17 mouse cellular contexts compared by ENCODE assay signal in genomic region chr3:55686993-55687392, GRCm38 (mm10).
DNase-seq lines count a peak whose midpoint lies in the region; ATAC-seq lines count a peak whose summit lies in the region.
"Had no signal": no experiment of that assay in that cellular context is flagged by ENCODE, and none has a peak within 500 bp of the region (broad histone marks: within the 10 kb centered on the region; RNA-seq: fewer than 3 reads in every experiment).

No protein-coding gene starts in this region.

- H3K9ac ChIP-seq in midbrain, embryonic 13.5 days (replicated peaks) = no peak overlapping the region
- H3K9ac ChIP-seq in midbrain, embryonic 11.5 days (ENCODE audit: low read length) = no peak overlapping the region
- no peak overlapping the region for H3K9ac ChIP-seq in hindbrain, embryonic 12.5 days
- H3K9ac ChIP-seq in neural tube, embryonic 15.5 days (replicated peaks) = no peak overlapping the region
- H3K9ac ChIP-seq: liver, embryonic 15.5 days had no signal

- H3K4me3 ChIP-seq in midbrain, embryonic 13.5 days (replicated peaks) = no peak overlapping the region
- H3K4me3 ChIP-seq in midbrain, embryonic 11.5 days (ENCODE audit: low read depth, low read length) = no peak overlapping the region
- no peak overlapping the region for H3K4me3 ChIP-seq in hindbrain, embryonic 12.5 days
- no peak overlapping the region for H3K4me3 ChIP-seq in limb, embryonic 10.5 days
- no peak overlapping the region for H3K4me3 ChIP-seq in neural tube, embryonic 15.5 days (replicated peaks)
- H3K4me3 ChIP-seq: liver, embryonic 15.5 days had no signal

- H3K36me3 ChIP-seq in midbrain, embryonic 13.5 days = peaks cover 12% of the 10 kb centered on the region; the same call in 1 of the 2 replicates
- H3K36me3 ChIP-seq in midbrain, embryonic 11.5 days (ENCODE audit: control insufficient read depth, insufficient read depth, low read length) = no peaks in the 10 kb centered on the region
- H3K36me3 ChIP-seq in hindbrain, embryonic 12.5 days = no peaks in the 10 kb centered on the region
- no peaks in the 10 kb centered on the region for H3K36me3 ChIP-seq in limb, embryonic 10.5 days
- H3K36me3 ChIP-seq in neural tube, embryonic 15.5 days = peaks cover 5% of the 10 kb centered on the region; the same call in 1 of the 2 replicates
- H3K36me3 ChIP-seq: liver, embryonic 15.5 days had no signal

- no peaks in the 10 kb centered on the region for H3K27me3 ChIP-seq in midbrain, embryonic 13.5 days
- H3K27me3 ChIP-seq in midbrain, embryonic 11.5 days (ENCODE audit: control insufficient read depth, insufficient read depth, low read length) = no peaks in the 10 kb centered on the region
- no peaks in the 10 kb centered on the region for H3K27me3 ChIP-seq in hindbrain, embryonic 12.5 days
- no peaks in the 10 kb centered on the region for H3K27me3 ChIP-seq in limb, embryonic 10.5 days (ENCODE audit: low read depth, poor library complexity, severe bottlenecking)
- no peaks in the 10 kb centered on the region for H3K27me3 ChIP-seq in neural tube, embryonic 15.5 days (replicated peaks)
- H3K27me3 ChIP-seq: liver, embryonic 15.5 days; Patski had no signal

- H3K4me1 ChIP-seq in midbrain, embryonic 13.5 days (replicated peaks) = peaks cover 54% of the 10 kb centered on the region
- peaks cover 4% of the 10 kb centered on the region; the same call in 1 of the 2 replicates for H3K4me1 ChIP-seq in midbrain, embryonic 11.5 days (ENCODE audit: control insufficient read depth, insufficient read depth, low read length)
- H3K4me1 ChIP-seq in hindbrain, embryonic 12.5 days = peaks cover 30% of the 10 kb centered on the region
- peaks cover 62% of the 10 kb centered on the region for H3K4me1 ChIP-seq in limb, embryonic 10.5 days
- peaks cover 37% of the 10 kb centered on the region for H3K4me1 ChIP-seq in neural tube, embryonic 15.5 days
- H3K4me1 ChIP-seq: liver, embryonic 15.5 days had no signal

- ATAC-seq in midbrain, embryonic 13.5 days = peak; percentile 63
- no peak for ATAC-seq in midbrain, embryonic 11.5 days (ENCODE audit: low FRiP score)
- no peak for ATAC-seq in hindbrain, embryonic 12.5 days (ENCODE audit: low FRiP score)
- no peak for ATAC-seq in neural tube, embryonic 15.5 days (ENCODE audit: low FRiP score)
- ATAC-seq: lung, postnatal 0 days; Patski had no signal

- no peak for DNase-seq in midbrain, embryonic 11.5 days (ENCODE audit: low spot score, missing footprints)
- DNase-seq in limb, embryonic 10.5 days (ENCODE audit: low spot score) = no peak
- DNase-seq in kidney, adult 11 months = no peak
- DNase-seq in MN1 (ENCODE audit: low spot score) = no peak
- DNase-seq: adrenal gland, adult 8-10 months; cerebellum, adult 9-11 months; gastrocnemius, postnatal 25 days; kidney, adult 18-20 months; kidney, postnatal 10 days; spleen, adult 18-20 months; thymus, postnatal 4 days had no signal

- WGBS in midbrain, embryonic 13.5 days = 54% methylated on average over 6 of the region's 6 CpGs
- 88% methylated on average over 6 of the region's 6 CpGs for WGBS in midbrain, embryonic 11.5 days
- WGBS in hindbrain, embryonic 12.5 days = 83% methylated on average over 6 of the region's 6 CpGs
- 75% methylated on average over 6 of the region's 6 CpGs for WGBS in limb, embryonic 10.5 days
- WGBS in neural tube, embryonic 15.5 days = 62% methylated on average over 6 of the region's 6 CpGs

- H3K4me2 ChIP-seq in midbrain, embryonic 13.5 days (replicated peaks) = no peak overlapping the region
- no peak overlapping the region for H3K4me2 ChIP-seq in midbrain, embryonic 11.5 days
- H3K4me2 ChIP-seq in hindbrain, embryonic 12.5 days (replicated peaks) = no peak overlapping the region
- no peak overlapping the region for H3K4me2 ChIP-seq in neural tube, embryonic 15.5 days
- H3K4me2 ChIP-seq: liver, embryonic 15.5 days had no signal

- no peaks in the 10 kb centered on the region for H3K9me3 ChIP-seq in midbrain, embryonic 13.5 days
- H3K9me3 ChIP-seq in midbrain, embryonic 11.5 days (ENCODE audit: control insufficient read depth, low read length) = no peaks in the 10 kb centered on the region
- H3K9me3 ChIP-seq in hindbrain, embryonic 12.5 days (replicated peaks) = no peaks in the 10 kb centered on the region
- no peaks in the 10 kb centered on the region for H3K9me3 ChIP-seq in limb, embryonic 10.5 days (replicated peaks)
- no peaks in the 10 kb centered on the region for H3K9me3 ChIP-seq in neural tube, embryonic 15.5 days (replicated peaks)
- H3K9me3 ChIP-seq: liver, embryonic 15.5 days had no signal

- peak overlapping the region; percentile 62 for H3K27ac ChIP-seq in midbrain, embryonic 13.5 days
- no peak overlapping the region for H3K27ac ChIP-seq in midbrain, embryonic 11.5 days (ENCODE audit: low read depth, low read length)
- H3K27ac ChIP-seq in hindbrain, embryonic 12.5 days = peak overlapping the region; percentile 57
- peak overlapping the region; percentile 64; the same call in 1 of the 2 replicates for H3K27ac ChIP-seq in limb, embryonic 10.5 days
- H3K27ac ChIP-seq in neural tube, embryonic 15.5 days (replicated peaks) = 0 out of 2 replicates have a peak overlapping the region, but pooled peaks have one; percentile 28
- H3K27ac ChIP-seq: liver, embryonic 15.5 days had no signal
